Mouse (Mus musculus) kidney, adult 2 months (tissue): ENCODE results near the gene Tfap4. TPM values are rescaled to one million over a fixed set of nuclear protein-coding genes. Genes with fewer than 3 reads are reported as not detected.

Experiments
- DNase-seq: peaks from one replicate; pipeline ENCODE4 v3.0.0; 2021
- H3K27ac ChIP-seq: fragments of 200-500 bp; 2 replicates; pipeline ENCODE4 v1.5.1; 2012; ENCODE audit warnings: low read depth, low read length, control low read depth, inconsistent platforms; ENCODE audit not compliant: insufficient read depth
- H3K27me3 ChIP-seq: fragments of 200-500 bp; replicated peaks from 2 replicates; pipeline ENCODE4 v1.6.1; 2012; ENCODE audit warnings: mild to moderate bottlenecking, moderate library complexity, low read length, inconsistent platforms; ENCODE audit not compliant: control insufficient read depth, insufficient read depth
- H3K36me3 ChIP-seq: fragments of 200-500 bp; 2 replicates; pipeline ENCODE4 v1.6.1; 2012; ENCODE audit warnings: mild to moderate bottlenecking, moderate library complexity, low read length, inconsistent platforms; ENCODE audit not compliant: control insufficient read depth, insufficient read depth
- H3K4me1 ChIP-seq: fragments of 200-500 bp; 2 replicates; pipeline ENCODE4 v1.6.1; 2011; ENCODE audit warnings: low read length; ENCODE audit not compliant: control insufficient read depth, insufficient read depth
- H3K4me3 ChIP-seq: fragments of 200-500 bp; 2 replicates; pipeline ENCODE4 v1.5.1; 2011; ENCODE audit warnings: mild to moderate bottlenecking, low read depth, low read length, control low read depth; ENCODE audit not compliant: insufficient read depth
- CTCF ChIP-seq: fragments of 200-500 bp; conservative IDR thresholded peaks from 2 replicates; pipeline ENCODE4 v1.5.1; 2011; ENCODE audit warnings: low read depth, mild to moderate bottlenecking, control low read depth, low read length, moderate library complexity, mixed read lengths; ENCODE audit not compliant: insufficient read depth, insufficient read length
- POLR2A ChIP-seq: fragments of 200-500 bp; IDR thresholded peaks from one replicate; pipeline ENCODE4 v1.6.1; 2011; ENCODE audit warnings: low read depth, low read length, control low read depth
- WGBS: fragments of 180-500 bp; shearing (Covaris S2); methylation state at CpG from one replicate; pipeline ENCODE4 v1.1.7; 2018; 5-methylcytosine and 5-hydroxymethylcytosine counted together
- polyA plus RNA-seq: library from polyadenylated mRNA; depleted of rRNA; stranded (reverse); fragments of >200 nt; gene quantifications from 2 replicates; pipeline ENCODE4 v1.2.3, GENCODE M21; 2012

The Tfap4 gene
- polyA plus RNA-seq, 1 experiment = 5.1 TPM

GRCm38 (mm10) chr16:4521735-4522530, 37.7 kb downstream of the Tfap4 start:
- peak; percentile 34 for DNase-seq
- Histone ChIP-seq H3K4me1 (peaks cover 10% of the 10 kb centered on the region), H3K27ac (peak overlapping the region; percentile 9), H3K36me3 (no peaks in the 10 kb centered on the region), H3K4me3 (no peak overlapping the region), H3K27me3 (no peaks in the 10 kb centered on the region)
- TF ChIP-seq CTCF (no peak), POLR2A (no peak)
- WGBS = 71% methylated on average over 5 of the region's 5 CpGs

DNA sequence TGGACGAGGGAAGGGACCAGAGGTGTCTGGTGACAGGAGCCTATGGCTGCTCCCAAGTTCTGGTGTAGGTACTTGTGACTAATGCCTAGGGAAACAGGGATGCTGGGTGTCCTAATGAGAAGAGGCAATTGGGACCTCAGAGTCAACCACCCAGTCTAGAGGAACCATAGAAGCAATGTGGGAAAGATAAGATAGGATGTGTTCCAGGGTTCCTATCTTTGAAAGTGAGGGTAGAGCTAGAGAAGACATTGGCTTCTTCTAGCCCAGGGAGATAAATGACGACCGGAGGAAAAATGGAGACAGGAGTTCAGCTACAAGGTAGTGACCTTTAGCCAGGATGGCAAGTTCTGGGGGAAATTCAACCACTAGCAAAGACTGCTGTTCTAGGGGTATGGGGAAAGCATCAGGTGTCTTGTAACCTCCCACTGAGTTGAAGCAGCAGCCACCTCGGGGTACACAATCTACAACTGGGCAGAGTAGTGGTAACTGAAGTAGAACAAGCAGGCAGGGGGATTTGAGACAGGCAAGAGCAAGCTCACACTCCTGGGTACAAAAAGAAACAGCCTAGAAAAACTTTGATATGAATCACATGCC, 38.5 kb downstream of the Tfap4 start:
- H3K4me1 ChIP-seq = peaks cover 10% of the 10 kb centered on the region
- TF ChIP-seq CTCF = no peak
- no peak for TF ChIP-seq POLR2A
- no peaks in the 10 kb centered on the region for H3K36me3 ChIP-seq
- no peak for DNase-seq
- H3K4me3 ChIP-seq = no peak overlapping the region
- WGBS = 59% methylated on average over 4 of the region's 4 CpGs
- H3K27me3 ChIP-seq = no peaks in the 10 kb centered on the region
- no peak overlapping the region for H3K27ac ChIP-seq

- no peak for DNase-seq
- Histone ChIP-seq H3K27me3 (no peaks in the 10 kb centered on the region), H3K4me1 (peaks cover 10% of the 10 kb centered on the region), H3K4me3 (no peak overlapping the region), H3K27ac (no peak overlapping the region), H3K36me3 (no peaks in the 10 kb centered on the region)
- WGBS = 64% methylated on average over 8 of the region's 8 CpGs
- TF ChIP-seq CTCF (no peak), POLR2A (no peak)
Measured at GRCm38 (mm10) chr16:4520673-4521072, 39.0 kb downstream of the Tfap4 start.

DNA sequence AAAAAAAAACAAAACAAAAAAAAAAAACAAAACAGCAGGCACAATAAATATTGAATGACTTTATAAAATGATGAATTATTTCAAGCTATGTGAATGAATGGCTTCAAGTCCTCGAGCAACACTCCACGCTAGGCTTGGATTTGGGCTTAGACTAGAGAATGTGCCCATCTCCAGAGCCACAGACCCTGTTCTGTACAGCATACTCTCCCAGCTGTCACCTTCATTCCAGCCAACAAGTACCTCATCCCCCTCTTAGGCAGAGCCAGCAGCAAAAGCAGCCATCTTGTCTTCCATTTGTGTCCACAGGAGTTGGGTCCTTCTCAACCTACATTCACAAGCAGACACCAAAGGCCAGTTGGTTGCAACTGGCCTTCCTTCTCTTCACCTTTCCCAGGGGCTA, 39.8 kb downstream of the Tfap4 start:
- Histone ChIP-seq H3K36me3 (no peaks in the 10 kb centered on the region), H3K27me3 (no peaks in the 10 kb centered on the region), H3K27ac (no peak overlapping the region), H3K4me1 (peaks cover 10% of the 10 kb centered on the region), H3K4me3 (no peak overlapping the region)
- WGBS = 94% methylated on average over 2 of the region's 2 CpGs
- TF ChIP-seq POLR2A (no peak), CTCF (no peak)
- DNase-seq = no peak

DNA sequence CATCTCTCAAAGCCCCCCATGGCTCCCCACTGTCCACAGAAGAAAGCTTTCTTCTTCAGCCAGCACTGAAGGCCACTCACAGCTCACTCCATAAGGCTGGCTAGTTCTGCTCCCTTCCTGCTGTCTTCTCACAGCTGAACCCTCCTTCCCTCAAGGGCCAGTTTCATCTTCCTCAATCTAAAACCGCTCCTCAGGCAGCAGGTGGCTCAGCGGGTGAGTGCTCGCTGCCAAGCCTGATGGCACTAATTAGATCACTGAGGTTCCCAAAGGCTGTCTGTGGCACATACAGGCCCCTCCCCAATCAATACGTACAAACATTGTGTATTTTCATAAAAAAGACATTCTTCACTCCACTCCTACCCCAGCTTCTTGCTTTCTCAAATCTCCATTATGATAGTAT, 40.5 kb downstream of the Tfap4 start:
- Histone ChIP-seq H3K27me3 (no peaks in the 10 kb centered on the region), H3K27ac (no peak overlapping the region), H3K36me3 (no peaks in the 10 kb centered on the region), H3K4me1 (peaks cover 14% of the 10 kb centered on the region), H3K4me3 (no peak overlapping the region)
- WGBS = 85% methylated on average over 4 of the region's 4 CpGs
- TF ChIP-seq POLR2A = no peak
- TF ChIP-seq CTCF = no peak
- DNase-seq = no peak

DNA sequence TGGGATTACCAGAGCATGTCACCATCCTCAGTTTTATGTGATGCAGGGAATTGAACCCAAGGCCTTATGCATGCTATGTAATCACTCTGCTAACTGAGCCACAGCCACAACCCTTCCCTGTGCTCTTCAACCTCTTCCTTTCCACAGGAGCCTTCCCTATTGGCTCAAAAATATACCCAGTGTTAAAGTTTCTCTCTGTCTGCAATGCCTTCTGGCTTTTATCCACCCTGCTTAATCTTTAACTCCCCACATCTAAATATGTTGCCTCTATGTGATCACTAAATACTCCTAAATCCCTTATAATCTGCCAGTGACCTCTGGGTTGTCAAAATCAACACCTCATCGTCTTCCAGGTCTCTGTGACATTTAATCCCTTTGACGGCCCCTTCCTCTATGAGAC, 41.7 kb downstream of the Tfap4 start:
- Histone ChIP-seq H3K36me3 (no peaks in the 10 kb centered on the region), H3K4me1 (peaks cover 14% of the 10 kb centered on the region), H3K27me3 (no peaks in the 10 kb centered on the region), H3K27ac (no peak overlapping the region), H3K4me3 (no peak overlapping the region)
- DNase-seq = peak; percentile 64
- no peak for TF ChIP-seq POLR2A
- TF ChIP-seq CTCF = no peak
- 44% methylated on average over 2 of the region's 2 CpGs for WGBS

GRCm38 (mm10) chr16:4514383-4514782, 45.3 kb downstream of the Tfap4 start:
- Histone ChIP-seq H3K4me1 (peaks cover 14% of the 10 kb centered on the region), H3K27ac (no peak overlapping the region), H3K27me3 (no peaks in the 10 kb centered on the region), H3K4me3 (no peak overlapping the region), H3K36me3 (no peaks in the 10 kb centered on the region)
- 57% methylated on average over 3 of the region's 3 CpGs for WGBS
- TF ChIP-seq CTCF (no peak), POLR2A (no peak)
- no peak for DNase-seq
